Mouse (Mus musculus) liver, adult (tissue): ENCODE data around the gene Chrne.

Experiments used
- GATA4 ChIP-seq: IDR thresholded peaks from 2 replicates; pipeline ENCODE4 v1.6.1; 2014; ENCODE audit warnings: mild to moderate bottlenecking, low read length; ENCODE audit not compliant: insufficient replicate concordance

The Chrne gene

DNA sequence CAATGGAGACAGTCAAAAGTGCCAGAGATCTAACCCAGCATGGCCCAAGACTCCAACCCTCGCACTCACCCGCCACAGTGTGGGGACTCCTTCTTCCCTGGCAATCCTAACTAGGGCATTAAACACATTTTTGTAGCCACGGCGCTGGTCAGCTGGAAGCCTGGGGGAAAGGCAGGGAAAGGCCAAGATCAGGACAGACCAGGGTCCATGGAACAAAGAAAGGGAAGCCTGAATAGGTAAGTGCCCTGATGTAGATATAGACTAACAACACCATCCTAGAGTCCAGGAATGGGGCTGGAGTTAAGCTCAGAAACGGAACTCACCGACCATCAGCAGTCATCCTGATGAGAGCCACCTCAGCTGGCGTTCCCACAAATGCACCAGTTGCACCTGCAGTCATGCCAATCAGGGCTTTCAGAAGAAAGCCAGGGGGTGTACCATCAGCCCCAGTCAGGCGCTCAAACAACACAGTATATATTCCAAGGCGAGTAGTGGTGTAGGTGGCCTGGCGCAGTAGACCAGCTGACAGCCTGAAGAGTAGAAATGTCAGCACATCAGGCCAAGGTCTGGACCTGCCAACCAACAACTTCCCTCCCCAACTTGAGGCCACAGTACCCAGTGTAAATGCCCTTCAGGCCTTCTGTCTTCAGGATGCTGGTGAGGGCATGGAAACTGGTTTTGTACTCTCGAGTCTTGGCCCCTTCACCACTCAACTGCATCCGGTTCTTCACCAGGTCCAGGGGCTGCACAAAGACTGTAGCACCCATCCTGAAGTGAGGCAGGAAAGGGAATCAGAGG lies 26.6 kb upstream of the Chrne start:
- no peak for TF ChIP-seq GATA4

GRCm38 (mm10) chr11:70644564-70645103 lies 25.6 kb upstream of the Chrne start:
- TF ChIP-seq GATA4, result no peak

GRCm38 (mm10) chr11:70643051-70643450 lies 24.0 kb upstream of the Chrne start:
- no peak for TF ChIP-seq GATA4

- no peak for TF ChIP-seq GATA4
Measured at GRCm38 (mm10) chr11:70641241-70641640, 22.2 kb upstream of the Chrne start.

DNA sequence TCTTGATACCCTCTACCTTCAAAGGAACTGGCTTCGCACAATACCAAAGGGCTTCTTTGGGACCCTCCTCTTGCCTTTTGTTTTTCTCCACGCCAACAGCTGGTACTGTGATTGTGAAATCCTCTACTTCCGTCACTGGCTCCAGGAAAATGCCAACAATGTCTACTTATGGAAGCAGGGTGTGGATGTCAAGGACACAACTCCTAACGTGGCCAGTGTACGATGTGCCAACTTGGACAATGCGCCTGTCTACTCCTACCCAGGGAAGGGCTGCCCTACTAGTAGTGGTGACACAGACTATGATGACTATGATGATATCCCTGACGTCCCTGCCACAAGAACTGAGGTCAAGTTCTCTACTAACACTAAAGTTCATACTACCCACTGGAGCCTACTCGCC lies 21.0 kb upstream of the Chrne start:
- no peak for TF ChIP-seq GATA4

- TF ChIP-seq GATA4, result peak; percentile 79; the same call in 1 of the 2 replicates
Measured at GRCm38 (mm10) chr11:70638714-70639278, 19.8 kb upstream of the Chrne start, which contains the start of gene Gp1ba. Gp1ba (plus strand) TSS chr11:70639122.

DNA sequence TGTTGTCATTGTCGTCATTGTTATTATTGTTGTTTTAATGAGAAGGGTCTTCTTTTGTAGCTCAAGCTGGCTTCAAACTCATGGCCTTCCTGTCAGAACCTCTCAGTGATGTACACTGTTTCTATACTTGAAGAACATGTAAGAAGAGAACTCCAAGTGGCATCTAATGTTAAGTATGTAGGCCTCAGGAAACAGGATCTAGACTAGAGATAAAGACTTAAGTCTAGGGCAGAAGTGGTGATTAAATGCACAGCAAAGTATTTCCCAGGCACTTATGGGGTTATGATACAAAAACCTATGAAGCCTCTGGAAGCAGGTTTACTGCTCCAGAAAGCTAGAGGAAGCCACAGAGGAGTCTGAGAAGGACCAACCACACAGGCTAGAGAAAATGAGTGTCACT lies 19.3 kb upstream of the Chrne start:
- TF ChIP-seq GATA4, result no peak

DNA sequence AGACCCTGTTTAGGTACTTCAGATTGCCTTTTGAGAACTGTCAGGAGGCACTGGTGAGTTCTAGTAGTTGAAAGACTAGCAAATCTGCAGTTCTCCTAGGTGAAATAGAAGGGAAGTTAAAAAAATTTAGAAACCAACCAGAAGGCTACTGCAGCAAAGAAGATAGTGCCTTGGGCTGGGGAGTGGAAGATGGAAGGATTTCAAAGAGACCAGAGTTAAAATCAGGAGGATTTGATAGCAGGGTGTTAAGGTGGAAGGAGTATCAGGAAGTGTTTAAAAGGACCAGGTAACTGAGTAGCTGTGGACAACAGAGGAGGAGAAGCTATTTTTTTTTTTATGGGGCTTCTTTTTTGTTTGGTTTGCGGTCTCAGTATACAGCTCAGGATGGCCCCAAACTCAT lies 18.7 kb upstream of the Chrne start:
- TF ChIP-seq GATA4, result no peak

DNA sequence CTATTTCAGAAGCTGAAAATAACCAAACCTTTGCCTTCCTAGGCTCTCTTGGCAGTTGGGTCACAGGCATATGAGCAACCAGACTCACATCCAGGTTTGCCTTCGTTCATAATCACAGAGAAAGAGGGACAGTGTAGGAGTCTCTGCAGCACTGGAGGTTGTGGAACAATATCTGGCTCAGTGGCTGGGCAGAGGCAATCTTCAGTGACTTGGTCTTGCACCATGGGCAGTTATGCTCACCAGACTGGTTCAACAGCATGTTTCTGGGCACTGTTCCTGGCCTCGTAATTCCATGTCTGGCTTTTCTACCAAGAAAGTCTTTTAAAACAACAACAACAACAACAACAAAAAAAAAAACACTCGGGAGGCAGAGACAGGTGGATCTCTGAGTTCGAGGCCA lies 16.6 kb upstream of the Chrne start:
- no peak for TF ChIP-seq GATA4

DNA sequence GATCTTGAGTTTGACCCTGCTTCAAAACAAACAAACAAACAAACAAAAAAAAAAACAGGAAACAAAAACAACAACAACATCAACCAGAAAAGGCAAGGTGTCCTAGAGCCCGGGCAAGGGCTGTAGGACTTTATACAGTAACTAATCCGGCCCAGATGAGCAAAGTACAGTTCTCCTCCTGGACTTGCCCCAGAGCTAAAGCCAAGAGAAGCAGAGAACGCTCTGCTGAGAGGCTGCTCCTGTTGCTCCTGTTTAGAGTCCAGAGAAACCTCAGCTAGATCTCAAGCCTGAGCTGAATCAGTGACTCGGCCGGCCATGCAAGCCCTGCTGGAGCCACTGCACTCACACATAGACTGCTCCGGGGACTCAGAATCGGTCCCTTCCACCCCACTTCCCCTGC lies 11.1 kb upstream of the Chrne start:
- no peak for TF ChIP-seq GATA4

- no peak for TF ChIP-seq GATA4
Measured at GRCm38 (mm10) chr11:70629557-70629956, 10.5 kb upstream of the Chrne start.

DNA sequence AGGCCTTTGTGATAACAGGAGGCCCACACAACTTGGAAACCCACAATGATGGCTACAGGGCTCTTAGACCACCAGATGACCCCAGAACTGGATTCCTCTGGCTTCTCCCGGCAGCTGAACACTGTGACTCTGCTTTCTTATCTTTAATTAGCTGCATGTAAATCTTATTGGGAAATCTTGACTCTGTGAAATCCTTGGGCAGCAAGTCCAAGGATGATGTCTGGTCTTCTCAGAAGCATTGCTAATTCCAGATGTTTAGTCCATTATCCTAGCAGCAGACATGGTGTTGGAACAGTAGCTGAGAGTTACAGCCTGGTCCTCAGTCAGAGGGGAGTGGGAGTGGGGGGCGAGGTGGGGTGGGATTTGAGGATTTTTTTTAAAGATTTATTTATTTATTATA lies 9.4 kb upstream of the Chrne start:
- no peak for TF ChIP-seq GATA4

DNA sequence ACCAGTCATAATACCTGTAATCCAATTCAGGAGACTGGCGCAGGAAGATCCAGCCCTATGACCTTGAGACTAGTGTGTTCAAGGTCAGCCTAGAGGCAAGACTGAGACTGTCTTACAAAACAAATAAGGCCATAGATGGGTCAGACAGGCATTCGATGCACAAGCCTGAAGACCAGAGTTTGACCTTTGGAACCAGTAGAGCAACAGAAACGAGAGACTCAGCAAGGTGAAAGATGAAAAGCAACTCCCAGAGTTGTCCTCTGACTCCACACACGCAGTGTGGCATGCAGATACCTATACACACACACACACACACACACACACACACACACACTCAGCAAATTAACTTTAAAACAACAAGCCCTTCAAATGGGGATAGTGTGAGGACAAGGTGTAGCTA lies 7.9 kb upstream of the Chrne start:
- TF ChIP-seq GATA4, result no peak

DNA sequence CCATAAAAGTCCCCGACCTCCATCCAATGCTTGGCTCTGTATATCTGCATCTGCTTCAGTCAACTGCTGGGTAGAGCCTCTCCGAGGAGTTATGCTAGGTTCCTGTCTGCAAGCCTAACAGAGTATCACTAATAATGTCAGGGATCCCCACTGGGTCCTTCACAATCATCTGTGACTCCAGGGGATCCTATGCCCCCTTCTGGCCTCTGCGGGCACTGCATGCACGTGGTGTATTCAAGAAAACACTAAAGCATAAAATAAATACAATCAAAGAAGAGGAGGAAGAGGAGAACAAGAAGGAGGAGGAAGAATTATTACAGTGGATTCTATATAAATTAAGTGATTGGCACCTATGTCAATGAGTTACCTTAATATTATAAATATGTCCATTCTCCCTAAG lies 6.5 kb upstream of the Chrne start:
- no peak for TF ChIP-seq GATA4

GRCm38 (mm10) chr11:70623053-70623742 lies 4.2 kb upstream of the Chrne start:
- no peak for TF ChIP-seq GATA4

DNA sequence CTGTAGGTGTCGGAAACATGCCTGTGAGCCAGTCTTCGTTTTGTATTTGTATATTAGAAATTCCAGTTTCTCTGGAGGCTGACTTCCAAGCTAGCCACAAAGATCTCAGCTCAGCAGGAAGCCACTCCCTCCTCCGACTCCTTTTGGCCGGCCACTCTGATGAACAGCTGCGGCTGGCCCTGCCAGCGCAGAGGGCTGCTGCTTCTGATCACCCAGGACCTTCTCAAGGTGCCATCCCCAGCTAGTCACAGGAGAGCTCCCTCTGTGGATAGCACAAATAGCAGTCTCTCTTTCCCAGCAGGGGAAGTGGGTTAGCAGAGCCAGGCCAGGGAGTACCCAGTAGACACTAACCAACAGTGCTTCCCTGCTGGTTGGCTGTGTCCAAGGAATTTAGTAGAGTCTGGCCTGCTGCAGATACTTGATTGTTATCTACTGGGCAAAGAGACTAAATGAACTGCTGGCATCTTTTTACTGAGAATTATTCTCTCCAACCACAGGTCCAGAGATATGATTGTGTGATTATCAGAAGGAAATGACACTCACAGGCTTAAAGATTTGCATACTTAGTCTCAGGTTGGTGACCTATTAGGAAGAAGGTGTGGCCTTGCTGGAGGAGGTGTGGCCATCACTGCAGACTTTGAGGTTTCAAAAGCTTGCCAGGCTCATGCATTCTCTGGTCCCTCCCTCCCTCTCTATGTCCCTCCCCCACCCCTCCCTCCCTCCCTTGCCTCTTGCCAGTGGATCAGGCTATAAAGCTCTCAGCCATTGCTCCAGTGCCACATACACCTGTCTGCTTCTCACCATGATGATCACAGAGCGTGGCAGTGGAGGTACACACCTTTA lies 3.2 kb upstream of the Chrne start:
- no peak for TF ChIP-seq GATA4
